In genomic region chr11:44594768-44595167, GRCm38 (mm10) we compare ENCODE assay signal across 25 mouse cellular contexts. TPM values are rescaled to one million over a fixed set of nuclear protein-coding genes. Genes with fewer than 3 reads are reported as not detected.
DNase-seq lines count a peak whose midpoint lies in the region; ATAC-seq and TF ChIP-seq lines count a peak whose summit lies in the region.
"Had no signal": no experiment of that assay in that cellular context is flagged by ENCODE, and none has a peak within 500 bp of the region (broad histone marks: within the 10 kb centered on the region; RNA-seq: fewer than 3 reads in every experiment).

No protein-coding gene starts in this region.

- no peak overlapping the region for H3K4me3 ChIP-seq in embryonic facial prominence, embryonic 14.5 days (ENCODE audit: low read depth, low read length)
- H3K4me3 ChIP-seq in embryonic facial prominence, embryonic 10.5 days, result no peak overlapping the region
- H3K4me3 ChIP-seq in embryonic fibroblast, embryonic 13.5 days (ENCODE audit: insufficient read depth, low read length), result no peak overlapping the region
- H3K4me3 ChIP-seq in hindbrain, postnatal 0 days (ENCODE audit: low read length), result no peak overlapping the region
- no peak overlapping the region for H3K4me3 ChIP-seq in neural tube, embryonic 15.5 days (replicated peaks)
- no peak overlapping the region for H3K4me3 ChIP-seq in thymus, adult 2 months (ENCODE audit: control insufficient read depth, insufficient read depth, low read length)
- H3K4me3 ChIP-seq: embryonic facial prominence, embryonic 13.5 days; erythroblast, embryonic 14.5 days; forebrain, embryonic 10.5 days; forebrain, embryonic 12.5 days had no signal

- no peak overlapping the region for H3K27ac ChIP-seq in embryonic facial prominence, embryonic 14.5 days (replicated peaks; ENCODE audit: low read depth, low read length)
- H3K27ac ChIP-seq in embryonic facial prominence, embryonic 10.5 days (replicated peaks), result no peak overlapping the region
- H3K27ac ChIP-seq in embryonic fibroblast, embryonic 13.5 days (ENCODE audit: insufficient read depth, low read length), result peak overlapping the region; percentile 58
- H3K27ac ChIP-seq in hindbrain, postnatal 0 days, result no peak overlapping the region
- H3K27ac ChIP-seq in neural tube, embryonic 15.5 days (replicated peaks), result no peak overlapping the region
- no peak overlapping the region for H3K27ac ChIP-seq in thymus, adult 2 months (ENCODE audit: control insufficient read depth, insufficient read depth, low read length)
- H3K27ac ChIP-seq: embryonic facial prominence, embryonic 13.5 days; forebrain, embryonic 10.5 days; forebrain, embryonic 12.5 days had no signal

- H3K9me3 ChIP-seq in embryonic facial prominence, embryonic 14.5 days (ENCODE audit: control insufficient read depth, low read length), result no peaks in the 10 kb centered on the region
- no peaks in the 10 kb centered on the region for H3K9me3 ChIP-seq in embryonic facial prominence, embryonic 10.5 days
- no peaks in the 10 kb centered on the region for H3K9me3 ChIP-seq in hindbrain, postnatal 0 days (ENCODE audit: low read length)
- H3K9me3 ChIP-seq in neural tube, embryonic 15.5 days (replicated peaks), result no peaks in the 10 kb centered on the region
- H3K9me3 ChIP-seq: embryonic facial prominence, embryonic 13.5 days; forebrain, embryonic 10.5 days; forebrain, embryonic 12.5 days; G1E had no signal

- ATAC-seq in embryonic facial prominence, embryonic 14.5 days (ENCODE audit: low read depth), result no peak
- ATAC-seq in hindbrain, postnatal 0 days, result no peak
- no peak for ATAC-seq in neural tube, embryonic 15.5 days (ENCODE audit: low FRiP score)
- ATAC-seq: CD4-positive, CD25-positive, alpha-beta regulatory T cell, adult 4 months; forebrain, embryonic 14.5 days; forebrain, embryonic 16.5 days had no signal

- H3K9ac ChIP-seq in embryonic facial prominence, embryonic 14.5 days (ENCODE audit: low read depth, low read length), result no peak overlapping the region
- H3K9ac ChIP-seq in hindbrain, postnatal 0 days (replicated peaks; ENCODE audit: low read length), result no peak overlapping the region
- no peak overlapping the region for H3K9ac ChIP-seq in neural tube, embryonic 15.5 days (replicated peaks)
- H3K9ac ChIP-seq: embryonic facial prominence, embryonic 13.5 days; forebrain, embryonic 12.5 days had no signal

- TF ChIP-seq CTCF in embryonic fibroblast, embryonic 13.5 days (IDR thresholded peaks at IDR 0.05; ENCODE audit: borderline replicate concordance, insufficient read depth, low read length), result no peak
- TF ChIP-seq CTCF in hindbrain, postnatal 0 days (IDR thresholded peaks at IDR 0.05; ENCODE audit: low read depth), result no peak
- no peak for TF ChIP-seq CTCF in thymus, adult 2 months (IDR thresholded peaks at IDR 0.05; ENCODE audit: borderline replicate concordance, control insufficient read depth, extremely low read depth, insufficient read depth, low read length, poor library complexity)

- 67% methylated on average over 3 of the region's 3 CpGs for WGBS in embryonic facial prominence, embryonic 14.5 days
- 88% methylated on average over 3 of the region's 3 CpGs for WGBS in embryonic facial prominence, embryonic 10.5 days
- WGBS in hindbrain, postnatal 0 days, result 90% methylated on average over 3 of the region's 3 CpGs
- 86% methylated on average over 3 of the region's 3 CpGs for WGBS in neural tube, embryonic 15.5 days
- 91% methylated on average over 3 of the region's 3 CpGs for WGBS in thymus, adult 2 months

- no peak for TF ChIP-seq POLR2A in embryonic fibroblast, embryonic 13.5 days (IDR thresholded peaks at IDR 0.05; ENCODE audit: low read depth, low read length)
- TF ChIP-seq POLR2A in thymus, adult 2 months (IDR thresholded peaks at IDR 0.05; ENCODE audit: control insufficient read depth, extremely low read depth, insufficient read depth, low read length, poor library complexity), result no peak

- peak; percentile 23 for DNase-seq in embryonic facial prominence, embryonic 14.5 days (ENCODE audit: low spot score)
- DNase-seq in embryonic facial prominence, embryonic 10.5 days (ENCODE audit: low spot score), result no peak
- DNase-seq in 3T3-L1 (ENCODE audit: low read depth, low spot score) (peak; percentile 67), NIH3T3 (ENCODE audit: low read depth) (peak; percentile 73)
- DNase-seq in hindbrain, postnatal 0 days (ENCODE audit: low spot score), result no peak
- DNase-seq in thymus, adult 2 months, result no peak
- DNase-seq: adrenal gland, adult 2 months; adrenal gland, postnatal 10 days; adrenal gland, postnatal 25 days; cerebellum, adult 11-12 months; cerebellum, adult 2 months; cerebellum, adult 9-10 months; cerebellum, postnatal 10 days; cerebellum, postnatal 25 days had no signal

- no peaks in the 10 kb centered on the region for H3K36me3 ChIP-seq in embryonic facial prominence, embryonic 14.5 days (ENCODE audit: control insufficient read depth, insufficient read depth, low read length)
- no peaks in the 10 kb centered on the region for H3K36me3 ChIP-seq in embryonic facial prominence, embryonic 10.5 days (replicated peaks)
- no peaks in the 10 kb centered on the region for H3K36me3 ChIP-seq in hindbrain, postnatal 0 days (ENCODE audit: insufficient read depth, low read length)
- no peaks in the 10 kb centered on the region for H3K36me3 ChIP-seq in neural tube, embryonic 15.5 days
- no peaks in the 10 kb centered on the region for H3K36me3 ChIP-seq in thymus, adult 2 months (ENCODE audit: control insufficient read depth, insufficient read depth, low read length)
- H3K36me3 ChIP-seq: embryonic facial prominence, embryonic 13.5 days; forebrain, embryonic 10.5 days; forebrain, embryonic 12.5 days; G1E had no signal

- no peaks in the 10 kb centered on the region for H3K27me3 ChIP-seq in embryonic facial prominence, embryonic 14.5 days (replicated peaks; ENCODE audit: control insufficient read depth, insufficient read depth, low read length)
- H3K27me3 ChIP-seq in embryonic facial prominence, embryonic 10.5 days (replicated peaks; ENCODE audit: low read depth, poor library complexity, severe bottlenecking), result no peaks in the 10 kb centered on the region
- H3K27me3 ChIP-seq in hindbrain, postnatal 0 days (ENCODE audit: insufficient read depth, low read length), result no peaks in the 10 kb centered on the region
- no peaks in the 10 kb centered on the region for H3K27me3 ChIP-seq in neural tube, embryonic 15.5 days (replicated peaks)
- H3K27me3 ChIP-seq in thymus, adult 2 months (ENCODE audit: control insufficient read depth, insufficient read depth, low read length), result no peaks in the 10 kb centered on the region
- H3K27me3 ChIP-seq: CH12.LX; embryonic facial prominence, embryonic 13.5 days; forebrain, embryonic 12.5 days had no signal

- H3K4me2 ChIP-seq in embryonic facial prominence, embryonic 14.5 days (ENCODE audit: low read depth, low read length), result no peak overlapping the region
- no peak overlapping the region for H3K4me2 ChIP-seq in hindbrain, postnatal 0 days (ENCODE audit: low read depth, low read length)
- no peak overlapping the region for H3K4me2 ChIP-seq in neural tube, embryonic 15.5 days
- H3K4me2 ChIP-seq: embryonic facial prominence, embryonic 13.5 days; forebrain, embryonic 12.5 days had no signal

- no peaks in the 10 kb centered on the region for H3K4me1 ChIP-seq in embryonic facial prominence, embryonic 14.5 days (ENCODE audit: control insufficient read depth, insufficient read depth, low read length)
- no peaks in the 10 kb centered on the region for H3K4me1 ChIP-seq in embryonic facial prominence, embryonic 10.5 days
- H3K4me1 ChIP-seq in embryonic fibroblast, embryonic 13.5 days (ENCODE audit: control insufficient read depth, insufficient read depth, low read length), result no peaks in the 10 kb centered on the region
- no peaks in the 10 kb centered on the region for H3K4me1 ChIP-seq in hindbrain, postnatal 0 days (ENCODE audit: insufficient read depth, low read length)
- H3K4me1 ChIP-seq in neural tube, embryonic 15.5 days, result no peaks in the 10 kb centered on the region
- H3K4me1 ChIP-seq in thymus, adult 2 months (replicated peaks; ENCODE audit: control insufficient read depth, insufficient read depth, low read length), result no peaks in the 10 kb centered on the region
- H3K4me1 ChIP-seq: embryonic facial prominence, embryonic 13.5 days; forebrain, embryonic 10.5 days; forebrain, embryonic 12.5 days had no signal

RNA-seq across cellular contexts. Expression of gene Ebf1, which starts 22.3 kb away (rescaled TPM):
- polyA plus RNA-seq in embryonic facial prominence, embryonic 14.5 days (2014; fragmentation: Nextera tagmentation; extraction: Ambion mirVana), result 54.5 and 61.6 TPM in 2 replicates
- 38.5 and 41.9 TPM in 2 replicates for polyA plus RNA-seq in embryonic facial prominence, embryonic 10.5 days (2016; fragmentation: Nextera tagmentation; extraction: Ambion mirVana)
- polyA plus RNA-seq in embryonic fibroblast, embryonic 13.5 days (2011; ENCODE audit: insufficient read length, low read depth, missing spikeins), result 26.9 and 55.9 TPM in 2 replicates
- 58.6 and 67.1 TPM in 2 replicates for total RNA-seq in hindbrain, postnatal 0 days (2014; rRNA removed)
- 71.7 and 77.7 TPM in 2 replicates for polyA plus RNA-seq in hindbrain, postnatal 0 days (2015; fragmentation: Nextera tagmentation; extraction: Ambion mirVana)
- polyA plus RNA-seq in neural tube, embryonic 15.5 days (2015; fragmentation: Nextera tagmentation; extraction: Ambion mirVana), result 157 and 168 TPM in 2 replicates
- polyA plus RNA-seq in thymus, adult 2 months (2012; rRNA removed), result 4.4 and 5.0 TPM in 2 replicates
- polyA plus RNA-seq: erythroblast, embryonic 14.5 days; G1E had no signal

Comparison
In these comparisons a context has a peak if more than half of its experiments do, and no peak if none do; other contexts are left out.
1. DNase-seq: peak in embryonic facial prominence, embryonic 14.5 days (single experiment), 3T3-L1 (single experiment) and NIH3T3 (single experiment); none in embryonic facial prominence, embryonic 10.5 days (single experiment), hindbrain, postnatal 0 days (single experiment) and thymus, adult 2 months (single experiment).